Mouse (Mus musculus): ENCODE measurements around the gene Kif1b. TPM values are rescaled to one million over a fixed set of nuclear protein-coding genes. Genes with fewer than 3 reads are reported as not detected.

The Kif1b gene
- total and polyA plus RNA-seq, 3 experiments: 8.8 to 20.2 (median 16.3) TPM

- H3K36me3 ChIP-seq (ENCODE audit: control insufficient read depth in 1 of 2, insufficient read depth in 2 of 2, low read length in 2 of 2): no peaks in the 10 kb centered on the region; a peak in 1 of 4 replicates
- no peak overlapping the region for H3K9ac ChIP-seq (ENCODE audit: control insufficient read depth, low read depth, low read length, poor library complexity, severe bottlenecking)
- no peaks in the 10 kb centered on the region for H3K79me2 ChIP-seq (ENCODE audit: control insufficient read depth, insufficient read depth, low read length, poor library complexity)
- H3K27me3 ChIP-seq (ENCODE audit: control insufficient read depth in 1 of 2, insufficient read depth in 2 of 2, low read length in 2 of 2): no peaks in the 10 kb centered on the region
- DNase-seq (ENCODE audit: low read depth, low spot score): peak; percentile 88
- no peaks in the 10 kb centered on the region; a peak in 1 of 4 replicates for H3K4me1 ChIP-seq (ENCODE audit: control insufficient read depth in 1 of 2, insufficient read depth in 2 of 2, low read length in 2 of 2)
- no peak for TF ChIP-seq TCF12 (IDR thresholded peaks at IDR 0.05; ENCODE audit: low read depth, low read length)
- 0 out of 2 replicates have a peak, but pooled peaks have one; percentile 44 for TF ChIP-seq ZNF384 (IDR thresholded peaks at IDR 0.05; ENCODE audit: low read depth, low read length)
- TF ChIP-seq MEF2A (IDR thresholded peaks at IDR 0.05; ENCODE audit: extremely low read depth, insufficient replicate concordance, low read depth, low read length, poor library complexity, severe bottlenecking): no peak
- TF ChIP-seq MYC (IDR thresholded peaks at IDR 0.05; ENCODE audit: low read depth, low read length): 0 out of 2 replicates have a peak, but pooled peaks have one; percentile 41
- TF ChIP-seq TBP (IDR thresholded peaks at IDR 0.05; ENCODE audit: low read depth, low read length): 0 out of 2 replicates have a peak, but pooled peaks have one; percentile 42
- 0 out of 2 replicates have a peak, but pooled peaks have one; percentile 60 for TF ChIP-seq SIN3A (IDR thresholded peaks at IDR 0.05; ENCODE audit: low read length)
- no peak for TF ChIP-seq E2F4 (IDR thresholded peaks at IDR 0.05; ENCODE audit: borderline replicate concordance, low read depth, low read length)
- peak; percentile 96 for TF ChIP-seq RAD21 (IDR thresholded peaks at IDR 0.05; ENCODE audit: low read depth, low read length)
- peak; percentile 88 for TF ChIP-seq SMC3 (IDR thresholded peaks at IDR 0.05; ENCODE audit: low read depth, low read length)
- TF ChIP-seq USF2 (IDR thresholded peaks at IDR 0.05; ENCODE audit: borderline replicate concordance in 1 of 2, insufficient read depth in 1 of 2, low read depth in 1 of 2, low read length in 2 of 2): no peak
- TF ChIP-seq ZC3H11A (IDR thresholded peaks at IDR 0.05; ENCODE audit: low read depth, low read length): peak; percentile 87
- TF ChIP-seq CTCF (IDR thresholded peaks at IDR 0.05 in 2 of 3, conservative IDR thresholded peaks at IDR 0.05 in 1 of 3; ENCODE audit: control insufficient read depth in 1 of 3, insufficient read depth in 1 of 3, low read depth in 2 of 3, low read length in 3 of 3, poor library complexity in 1 of 3, severe bottlenecking in 1 of 3): peak; percentile 79 to 96 (median 90)
- no peak overlapping the region for H3K4me3 ChIP-seq (ENCODE audit: control insufficient read depth in 1 of 2, insufficient read depth in 1 of 2, low read depth in 2 of 2, low read length in 2 of 2)
- H3K9me3 ChIP-seq (replicated peaks; ENCODE audit: insufficient read depth, low read length): no peaks in the 10 kb centered on the region
- no peak overlapping the region for H3K27ac ChIP-seq (ENCODE audit: control insufficient read depth, low read depth, low read length)
Measured at GRCm38 (mm10) chr4:149144459-149144858, 163.0 kb downstream of the Kif1b start.

- TF ChIP-seq GABPA (IDR thresholded peaks at IDR 0.05; ENCODE audit: low read depth, low read length) (no peak), TBP (IDR thresholded peaks at IDR 0.05; ENCODE audit: low read depth, low read length) (0 out of 2 replicates have a peak, but pooled peaks have one; percentile 42), MAFK (IDR thresholded peaks at IDR 0.05; ENCODE audit: borderline replicate concordance, low read depth, low read length) (no peak), SMC3 (IDR thresholded peaks at IDR 0.05; ENCODE audit: low read depth, low read length) (no peak), BHLHE40 (IDR thresholded peaks at IDR 0.05; ENCODE audit: borderline replicate concordance, low read depth, low read length) (no peak), SIN3A (IDR thresholded peaks at IDR 0.05; ENCODE audit: low read length) (no peak), KAT2A (conservative IDR thresholded peaks at IDR 0.05; ENCODE audit: low read depth, low read length) (no peak), ETS1 (IDR thresholded peaks at IDR 0.05; ENCODE audit: low read depth, low read length) (no peak), POLR2AphosphoS2 (IDR thresholded peaks at IDR 0.05; ENCODE audit: low read length) (no peak), TAL1 (IDR thresholded peaks at IDR 0.05; ENCODE audit: low read length) (no peak), ZC3H11A (IDR thresholded peaks at IDR 0.05; ENCODE audit: low read depth, low read length) (0 out of 2 replicates have a peak, but pooled peaks have one; percentile 3), MAZ (IDR thresholded peaks at IDR 0.05; ENCODE audit: low read depth, low read length) (no peak), HCFC1 (IDR thresholded peaks at IDR 0.05; ENCODE audit: low read depth, low read length) (no peak), POLR2AphosphoS5 (IDR thresholded peaks at IDR 0.05; ENCODE audit: borderline replicate concordance, low read depth, low read length) (no peak), MXI1 (IDR thresholded peaks at IDR 0.05; ENCODE audit: low read depth, low read length) (no peak), ELF1 (IDR thresholded peaks at IDR 0.05; ENCODE audit: low read depth, low read length) (peak; percentile 38; the same call in 1 of the 2 replicates), ZKSCAN1 (IDR thresholded peaks at IDR 0.05; ENCODE audit: low read depth, low read length) (no peak), RAD21 (IDR thresholded peaks at IDR 0.05; ENCODE audit: low read depth, low read length) (no peak)
Measured at GRCm38 (mm10) chr4:149143594-149143993, 163.9 kb downstream of the Kif1b start.

More at GRCm38 (mm10) chr4:149143594-149143993, 163.9 kb downstream of the Kif1b start:
- H3K4me3 ChIP-seq (ENCODE audit: control insufficient read depth in 1 of 2, insufficient read depth in 1 of 2, low read depth in 2 of 2, low read length in 2 of 2): peak overlapping the region; percentile 21 to 31; a peak in 2 of 4 replicates
- no peaks in the 10 kb centered on the region for H3K79me2 ChIP-seq (ENCODE audit: control insufficient read depth, insufficient read depth, low read length, poor library complexity)
- no peaks in the 10 kb centered on the region for H3K9me3 ChIP-seq (replicated peaks; ENCODE audit: insufficient read depth, low read length)
- H3K9ac ChIP-seq (ENCODE audit: control insufficient read depth, low read depth, low read length, poor library complexity, severe bottlenecking): peak overlapping the region; percentile 46; the same call in 1 of the 2 replicates
- no peak overlapping the region for H3K27ac ChIP-seq (ENCODE audit: control insufficient read depth, low read depth, low read length)
- H3K4me1 ChIP-seq (ENCODE audit: control insufficient read depth in 1 of 2, insufficient read depth in 2 of 2, low read length in 2 of 2): no peaks in the 10 kb centered on the region; a peak in 1 of 4 replicates
- DNase-seq (ENCODE audit: low read depth, low spot score): peak; percentile 80
- no peaks in the 10 kb centered on the region for H3K27me3 ChIP-seq (ENCODE audit: control insufficient read depth in 1 of 2, insufficient read depth in 2 of 2, low read length in 2 of 2)
- H3K36me3 ChIP-seq (ENCODE audit: control insufficient read depth in 1 of 2, insufficient read depth in 2 of 2, low read length in 2 of 2): no peaks in the 10 kb centered on the region; a peak in 1 of 4 replicates
